Mouse (Mus musculus) induced T-regulatory cell, adult 2 months (primary cell): Measurements from ENCODE around the gene Golga5.
A peak's percentile ranks its signal among the peaks of the same experiment; 100 is the strongest.
"Not testable (repeated sequence)": the region's sequence is repeated elsewhere in the genome, so short reads cannot be mapped to it uniquely, and the experiment has no call there.

ENCODE experiments used
- DNase-seq: peaks from one replicate; pipeline ENCODE4 v3.0.0-alpha.2; 2012; ENCODE audit warnings: low read depth

Gene Golga5

DNA sequence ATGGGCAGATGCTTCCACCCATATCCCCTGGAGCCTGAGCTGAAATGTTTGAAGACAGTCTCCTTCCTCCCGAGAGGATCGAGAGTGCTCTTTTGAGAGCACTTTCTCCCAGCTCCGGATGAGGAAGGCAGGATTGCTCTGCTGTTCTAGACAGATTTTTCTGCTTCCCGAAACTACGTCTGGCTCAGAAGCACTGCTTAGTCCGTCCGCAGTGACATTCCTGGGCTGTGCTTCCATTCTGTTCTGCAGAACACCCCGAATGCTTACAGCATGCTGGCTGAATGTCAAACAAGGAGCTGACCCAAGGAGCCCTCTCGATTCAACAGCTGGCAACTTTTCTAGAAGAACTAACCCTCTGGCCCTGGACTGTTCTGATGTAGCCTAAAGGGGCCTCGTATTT, 18.5 kb upstream of the Golga5 start:
- no peak for DNase-seq

DNA sequence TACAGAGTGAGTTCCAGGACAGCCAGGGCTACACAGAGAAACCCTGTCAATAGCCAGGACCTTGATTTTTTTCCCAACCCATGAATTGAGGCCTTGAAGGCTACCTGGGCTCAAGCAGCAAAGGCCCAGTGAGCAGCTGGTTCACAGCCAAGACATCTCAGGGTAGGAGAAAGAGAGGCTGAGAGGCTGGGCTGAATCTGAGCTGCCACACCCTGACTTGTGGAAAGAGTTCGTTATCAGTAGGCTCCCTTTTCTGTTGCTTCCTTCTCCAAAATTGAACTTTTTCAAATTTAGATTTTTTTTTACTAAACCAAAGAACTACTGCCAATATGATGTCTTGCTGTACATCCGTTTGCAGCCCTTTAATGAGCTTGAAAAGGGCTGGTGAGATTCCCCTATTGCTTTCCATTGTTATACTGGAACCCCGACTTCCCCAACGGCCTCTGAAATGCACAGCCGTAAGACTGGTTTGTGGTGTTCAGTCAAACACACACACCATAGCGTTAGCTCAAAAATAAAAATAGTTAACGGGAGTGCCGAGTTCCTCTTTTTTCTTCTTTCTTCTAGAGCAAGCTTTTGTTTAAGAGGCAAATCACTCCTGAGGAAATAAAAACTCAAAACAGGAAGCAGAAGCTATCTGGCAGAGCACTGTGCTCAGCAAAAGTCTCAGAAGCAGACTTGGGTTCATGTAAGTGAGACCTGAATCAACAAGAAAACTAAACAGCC, 17.6 kb upstream of the Golga5 start:
- DNase-seq = peak; percentile 68

DNA sequence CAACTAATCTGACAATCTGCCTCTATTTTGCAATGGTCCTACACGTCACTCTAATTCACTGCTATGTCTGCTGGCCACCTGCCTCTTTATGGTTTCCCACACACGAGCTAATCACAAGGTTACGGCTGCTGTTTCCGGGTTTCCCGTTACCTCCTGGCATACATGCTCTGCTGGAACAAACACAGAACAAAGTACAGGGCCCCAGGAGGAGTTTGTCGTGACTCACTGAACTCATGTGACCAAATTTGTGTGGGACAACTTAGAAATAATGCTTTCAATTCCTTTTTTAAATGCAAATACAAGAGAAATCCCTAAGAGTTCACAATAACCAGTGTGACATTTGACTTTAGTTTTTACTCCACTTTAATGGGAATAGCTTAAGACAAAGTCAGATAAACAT, 15.4 kb upstream of the Golga5 start:
- no peak for DNase-seq

DNA sequence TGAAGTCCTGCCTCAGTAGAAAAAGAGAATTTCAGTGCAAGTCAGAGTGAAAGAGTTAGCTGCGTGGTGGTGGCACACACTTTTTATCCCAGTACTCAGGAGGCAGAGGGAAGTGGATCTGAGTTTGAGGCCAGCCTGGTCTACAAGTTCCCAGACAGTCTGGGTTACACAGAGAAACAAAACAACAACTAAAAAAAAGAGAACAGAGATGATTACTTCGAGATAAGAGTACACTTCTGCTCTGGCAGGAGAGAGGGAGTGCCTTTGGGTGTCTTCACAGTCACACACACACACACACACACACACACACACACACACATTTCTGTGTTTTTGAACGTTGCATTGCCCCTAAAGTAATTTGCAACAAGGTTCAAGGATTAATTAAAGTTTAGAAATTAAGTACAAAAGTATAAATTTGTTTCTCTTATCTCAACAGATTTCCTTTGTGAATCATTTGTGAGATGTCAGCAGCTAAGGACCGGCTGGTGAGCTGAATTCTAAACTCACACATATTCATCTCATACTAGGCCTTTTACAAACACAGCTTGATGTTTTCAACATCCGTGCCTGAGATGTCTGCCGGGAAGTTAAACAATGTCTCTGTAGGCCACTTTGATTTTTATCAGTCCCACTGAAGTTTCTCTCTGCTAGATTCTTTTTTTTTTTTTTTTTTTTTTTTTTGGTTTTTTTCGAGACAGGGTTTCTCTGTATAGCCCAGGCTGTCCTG, 12.3 kb upstream of the Golga5 start:
- peak; percentile 75 for DNase-seq

DNA sequence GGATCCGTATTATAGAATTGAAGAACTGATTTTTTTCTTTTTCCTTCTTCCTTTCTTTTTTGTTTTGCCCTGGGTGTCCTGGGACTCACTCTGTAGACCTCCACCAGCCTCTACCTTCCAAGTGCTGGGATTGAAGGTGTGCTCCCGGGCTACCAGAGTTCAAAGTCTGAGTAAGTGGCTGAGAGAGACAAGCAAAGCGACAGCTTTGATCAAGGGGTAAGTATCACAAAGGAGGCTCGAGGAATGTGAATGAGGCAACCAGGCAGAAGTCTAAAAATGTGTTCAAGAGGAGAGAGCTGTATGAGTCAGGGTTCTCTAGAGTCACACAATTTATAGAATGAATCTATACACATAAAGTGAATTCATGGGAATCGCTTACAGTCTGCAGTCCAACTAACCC, 8.9 kb upstream of the Golga5 start:
- DNase-seq = no peak

DNA sequence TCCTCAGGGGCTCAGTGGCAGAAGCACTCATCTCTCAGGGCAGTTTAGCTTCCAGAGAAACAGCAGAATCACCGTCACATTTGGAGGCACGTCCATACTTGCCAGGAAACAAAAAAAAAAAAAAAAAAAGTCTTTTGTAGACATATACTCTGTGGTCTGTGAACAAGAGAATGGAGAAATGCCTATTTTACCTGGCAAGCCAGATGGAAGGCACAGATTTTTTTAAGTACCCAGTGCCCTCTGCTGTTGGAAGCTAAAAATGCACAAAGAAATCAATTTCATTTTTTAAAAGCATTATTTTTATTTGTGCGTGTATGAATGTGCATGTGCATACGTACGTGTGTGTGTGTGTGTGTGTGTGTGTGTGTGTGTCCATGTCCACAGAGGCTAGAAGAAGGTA, 7.8 kb upstream of the Golga5 start:
- DNase-seq = peak; percentile 77

DNA sequence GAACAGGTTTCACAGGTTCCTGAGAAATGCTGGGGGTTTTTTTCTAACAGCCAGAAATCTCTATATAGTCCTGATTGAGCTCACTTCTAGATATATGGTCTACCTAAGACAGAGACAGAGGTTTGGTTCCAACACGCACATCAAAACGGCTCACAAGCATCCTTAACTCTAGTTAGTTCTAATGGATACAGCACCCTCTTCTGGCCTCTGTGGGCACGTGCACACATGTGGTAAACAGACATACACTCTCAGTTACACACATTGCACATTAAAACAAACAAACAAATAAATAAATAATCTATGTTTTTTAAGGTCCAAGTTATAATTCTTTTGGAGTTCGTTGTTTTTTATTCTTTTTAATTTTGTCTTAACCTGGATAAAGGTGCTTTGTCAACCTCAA, 4.3 kb upstream of the Golga5 start:
- DNase-seq = peak; percentile 51

DNA sequence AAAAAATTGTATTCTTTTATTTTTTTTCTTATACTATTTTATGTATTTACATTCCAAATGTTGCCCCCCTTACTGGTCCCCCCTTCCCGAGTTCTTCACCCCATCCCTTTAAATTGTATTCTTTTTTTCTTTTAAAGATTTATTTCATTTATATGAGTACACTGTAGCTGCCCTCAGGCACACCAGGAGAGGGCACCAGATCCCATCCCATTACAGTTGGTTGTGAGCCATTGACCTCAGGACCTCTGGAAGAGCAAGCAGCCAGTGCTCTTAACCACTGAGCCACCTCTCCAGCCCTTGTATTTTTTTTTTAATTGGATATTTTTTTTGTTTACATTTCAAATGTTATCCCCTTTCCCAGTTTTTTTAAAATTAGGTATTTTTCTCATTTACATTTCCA, 799 bp upstream of the Golga5 start:
- no peak for DNase-seq

DNA sequence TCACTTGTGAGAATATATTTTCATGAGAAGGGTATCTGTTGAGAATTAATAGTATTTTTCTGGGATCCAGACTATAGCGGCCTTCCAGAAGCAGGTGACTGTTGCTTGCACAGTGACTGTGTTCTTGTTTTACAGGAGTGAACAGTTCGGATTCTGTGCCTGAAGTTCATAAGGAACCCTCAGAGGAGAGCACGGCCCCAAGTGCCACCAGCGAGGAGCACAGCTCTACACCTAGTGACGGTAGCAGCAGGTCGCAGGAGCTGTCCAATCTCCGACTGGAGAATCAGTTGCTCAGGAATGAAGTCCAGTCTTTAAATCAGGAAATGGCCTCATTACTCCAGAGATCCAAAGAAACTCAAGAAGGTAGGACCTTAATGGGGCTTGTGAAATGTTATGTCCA, 5.5 kb downstream of the Golga5 start:
- no peak for DNase-seq

DNA sequence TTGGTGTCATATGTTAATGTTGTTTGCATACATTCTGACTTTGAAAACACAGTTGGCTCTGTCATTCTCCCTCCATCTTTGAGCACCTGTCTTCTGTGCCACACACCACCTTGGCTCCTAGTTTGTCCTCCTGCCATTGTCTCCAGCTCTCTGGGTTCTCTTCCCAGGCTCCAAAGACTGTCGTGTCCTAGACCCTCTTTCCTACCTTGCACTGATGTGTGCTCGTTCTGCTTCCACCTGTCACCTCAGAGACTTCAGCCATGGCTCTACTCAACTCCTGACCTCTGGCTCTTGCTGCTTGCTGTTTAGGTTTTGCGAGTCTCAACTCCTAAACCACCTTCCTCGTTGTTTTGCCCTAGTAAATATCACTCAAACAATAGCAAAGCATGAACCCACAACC, 11.5 kb downstream of the Golga5 start:
- DNase-seq = no peak

DNA sequence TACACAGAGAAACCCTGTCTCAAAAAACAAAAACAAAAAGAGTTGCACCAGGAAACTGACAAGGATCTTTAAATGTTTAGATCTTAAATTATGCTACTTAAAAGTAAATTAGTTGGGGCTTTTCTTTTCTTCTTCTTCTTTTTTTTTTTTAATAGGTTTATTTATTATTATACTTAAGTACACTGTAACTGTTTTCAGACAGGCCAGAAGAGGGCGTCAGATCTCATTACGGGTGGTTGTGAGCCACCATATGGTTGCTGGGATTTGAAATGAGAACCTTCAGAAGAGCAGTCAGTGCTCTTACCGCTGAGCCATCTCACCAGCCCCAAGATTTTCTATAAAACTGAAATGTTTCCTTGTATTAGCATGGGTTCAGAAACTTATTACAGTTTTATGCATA, 16.0 kb downstream of the Golga5 start:
- no peak for DNase-seq

DNA sequence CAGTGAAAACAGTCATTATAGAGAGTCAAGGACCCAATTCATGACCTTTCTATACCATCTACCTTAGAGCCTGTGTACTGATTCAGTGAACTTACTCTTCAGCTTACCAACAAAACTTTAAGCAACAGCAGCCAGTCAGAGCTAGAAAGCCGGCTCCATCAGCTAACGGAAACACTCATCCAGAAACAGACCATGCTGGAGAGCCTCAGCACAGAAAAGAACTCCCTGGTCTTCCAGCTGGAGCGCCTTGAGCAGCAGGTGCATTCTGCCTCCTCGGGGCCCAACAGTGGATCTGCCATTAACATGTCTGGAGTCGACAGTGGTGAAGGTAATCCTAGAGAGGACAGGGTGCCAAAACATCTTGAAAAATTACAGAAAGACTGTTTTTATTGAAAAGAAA, 23.0 kb downstream of the Golga5 start:
- DNase-seq = no peak

DNA sequence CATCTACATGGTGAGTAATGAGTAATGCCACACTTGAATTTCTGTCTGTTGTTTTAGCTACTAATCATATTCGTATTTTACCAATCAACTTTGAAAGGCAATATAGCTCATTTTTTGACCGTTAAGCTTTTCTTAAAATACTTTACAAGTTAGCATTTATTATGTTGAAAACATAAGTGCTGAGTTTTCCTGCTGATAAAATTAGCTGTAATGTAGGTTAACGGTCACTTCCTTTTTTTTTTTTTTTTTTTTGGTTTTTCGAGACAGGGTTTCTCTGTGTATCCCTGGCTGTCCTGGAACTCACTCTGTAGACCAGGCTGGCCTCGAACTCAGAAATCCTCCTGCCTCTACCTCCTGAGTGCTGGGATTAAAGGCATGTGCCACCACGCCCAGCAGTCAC, 26.8 kb downstream of the Golga5 start:
- DNase-seq = not testable (repeated sequence)

DNA sequence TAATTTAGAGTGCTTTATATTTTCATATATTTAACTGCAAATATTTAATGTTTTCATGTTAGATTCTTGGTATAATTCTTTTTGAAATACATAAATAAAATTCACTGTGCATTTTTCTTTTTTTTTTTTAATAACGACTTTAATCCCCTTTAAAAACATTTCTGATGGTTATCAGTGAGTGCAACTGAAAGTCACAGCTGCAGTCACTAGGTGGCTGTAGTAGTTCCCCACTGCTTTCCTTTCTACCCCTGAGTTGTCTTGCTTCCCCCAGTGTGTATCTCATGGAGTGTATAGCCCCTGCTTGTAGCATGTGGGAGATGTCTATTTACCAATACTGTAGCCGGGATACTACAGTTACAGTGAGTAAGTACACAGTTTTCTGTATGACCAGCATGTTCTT, 29.0 kb downstream of the Golga5 start:
- no peak for DNase-seq

DNA sequence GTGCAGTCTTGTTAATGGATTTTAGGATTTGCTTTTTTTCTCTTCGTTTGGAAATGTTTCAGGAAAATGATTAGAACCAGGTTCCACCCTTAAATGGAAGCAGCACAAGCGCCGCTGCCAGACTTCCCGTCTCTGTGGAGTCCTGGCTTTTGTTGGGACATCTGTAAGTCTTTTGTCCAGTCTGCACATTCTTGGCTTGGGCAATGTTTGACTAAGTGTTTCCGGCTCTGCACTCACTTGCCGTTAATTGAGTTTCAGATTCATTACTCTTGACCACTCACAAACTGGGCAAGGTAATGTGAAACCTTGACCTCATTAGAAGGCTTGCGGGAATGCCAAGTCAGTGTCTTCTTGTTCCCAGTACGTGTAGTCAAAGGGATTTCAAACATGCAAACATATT, 29.8 kb downstream of the Golga5 start:
- no peak for DNase-seq

DNA sequence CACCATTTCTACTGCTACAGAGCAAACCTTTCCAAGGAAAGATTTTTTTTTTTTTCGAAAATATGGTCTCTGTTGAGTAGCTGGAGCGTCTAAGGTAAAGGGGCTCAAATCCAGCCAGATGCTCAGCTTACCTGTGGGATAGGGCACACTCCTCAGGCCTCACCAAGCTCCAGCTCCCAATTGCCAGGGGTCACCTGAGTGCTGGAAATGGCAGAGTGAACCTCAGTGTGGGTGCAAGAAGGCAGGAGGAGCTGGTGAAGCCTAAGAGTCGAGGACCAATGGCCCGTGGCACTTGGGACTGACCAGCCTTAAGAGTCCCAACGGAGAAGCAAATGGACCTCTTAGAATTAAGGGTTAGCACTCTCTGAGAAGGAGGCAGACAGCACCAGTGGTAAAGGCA, 30.3 kb downstream of the Golga5 start:
- no peak for DNase-seq

DNA sequence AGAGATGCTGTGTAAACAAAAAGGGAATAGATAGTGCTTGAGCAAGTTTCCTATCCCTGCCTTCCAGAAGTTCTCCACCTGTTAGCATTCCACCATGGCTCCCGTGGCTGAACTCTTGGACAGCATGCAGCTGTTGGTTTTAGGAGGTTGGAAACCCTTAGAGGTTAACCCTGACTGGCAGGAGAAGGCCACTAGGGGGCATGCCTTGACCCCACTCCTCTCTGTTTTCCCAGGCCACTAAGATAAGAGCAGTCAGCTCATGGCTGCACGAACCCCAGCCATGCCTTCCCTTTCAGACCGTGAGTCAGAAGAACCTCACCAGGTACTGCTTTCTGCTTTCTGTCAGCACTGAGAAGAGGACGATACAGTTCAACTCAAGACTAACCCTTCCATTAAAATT, 30.8 kb downstream of the Golga5 start:
- peak; percentile 28 for DNase-seq

DNA sequence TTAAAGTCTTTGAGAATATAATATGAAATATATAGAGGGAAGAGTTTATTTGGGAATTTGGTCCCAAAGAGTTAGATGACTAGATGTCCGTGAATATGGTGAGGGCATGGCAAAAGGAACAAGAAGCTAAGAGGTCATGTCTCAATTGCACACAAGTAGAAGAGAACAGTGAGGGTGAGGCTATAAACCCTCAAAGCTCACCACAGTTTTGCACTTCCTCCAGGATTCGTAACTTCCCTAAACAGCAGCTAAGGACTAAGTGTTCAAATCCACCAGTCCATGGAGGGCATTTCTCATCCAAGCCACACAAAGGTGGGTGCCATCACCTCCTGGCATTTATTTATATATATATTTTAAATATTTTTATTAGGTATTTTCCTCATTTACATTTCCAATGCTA, 32.1 kb downstream of the Golga5 start:
- DNase-seq = no peak

DNA sequence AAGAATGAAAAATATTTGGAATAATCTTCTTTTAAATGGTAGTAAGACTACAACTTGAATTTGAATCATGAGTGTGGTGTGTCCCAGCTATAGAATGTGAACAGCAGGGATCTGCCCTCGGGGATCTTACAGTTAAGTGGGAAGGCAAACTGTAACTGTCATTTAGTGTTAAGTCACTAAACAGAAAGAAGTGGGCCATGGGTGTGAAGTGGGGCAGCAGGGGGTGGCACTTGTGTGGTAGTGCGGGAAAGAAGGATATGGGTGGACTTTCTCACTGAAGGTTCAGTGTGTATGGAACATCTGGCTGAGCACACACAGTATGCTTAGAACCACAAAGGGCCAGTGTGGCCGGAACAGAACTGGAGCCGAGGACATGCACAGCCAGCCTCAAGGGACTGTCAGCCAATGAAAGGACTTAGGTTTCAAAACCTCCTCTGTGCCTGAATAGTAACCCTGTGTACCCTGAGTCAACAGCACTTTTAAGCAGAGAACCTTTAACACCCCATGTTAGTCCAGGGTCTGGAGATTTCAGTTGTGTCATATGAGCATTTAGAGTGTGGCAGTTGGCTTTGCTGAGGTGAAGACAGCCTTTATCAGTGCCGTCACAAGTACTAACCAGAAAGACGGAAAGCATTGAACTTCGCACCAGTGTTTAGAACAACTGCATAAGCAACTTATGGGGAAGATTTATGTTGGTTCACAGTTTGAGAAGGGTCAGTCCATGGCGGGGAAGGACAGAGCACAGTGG, 33.1 kb downstream of the Golga5 start:
- no peak for DNase-seq

DNA sequence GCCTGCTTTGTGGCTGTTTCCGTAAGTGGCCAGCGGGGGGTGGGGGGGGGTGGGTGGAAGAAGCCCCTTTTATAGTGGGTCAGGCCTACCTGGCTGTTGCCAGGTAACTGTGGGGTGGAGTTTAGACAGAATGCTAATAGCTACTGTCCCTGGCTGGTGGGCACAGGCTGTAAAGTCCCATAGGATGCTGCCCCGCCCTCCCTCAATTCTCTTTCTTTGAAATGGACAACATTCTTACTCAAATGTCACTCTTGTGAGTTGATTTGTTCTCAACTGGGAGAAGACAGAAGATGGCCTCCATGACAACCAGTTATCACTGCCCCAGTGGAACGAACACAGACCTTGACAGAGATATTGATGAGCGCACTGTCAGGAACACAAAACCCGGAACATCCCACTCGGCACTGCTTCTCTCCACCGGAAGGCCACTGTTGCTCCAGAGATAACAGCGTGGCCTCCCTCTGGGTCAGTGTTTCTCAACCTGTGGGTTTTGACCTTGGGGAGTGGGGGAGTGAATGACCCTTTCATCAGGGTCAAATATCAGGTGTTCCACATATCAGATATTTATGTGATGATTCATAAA, 36.3 kb downstream of the Golga5 start:
- DNase-seq = no peak

DNA sequence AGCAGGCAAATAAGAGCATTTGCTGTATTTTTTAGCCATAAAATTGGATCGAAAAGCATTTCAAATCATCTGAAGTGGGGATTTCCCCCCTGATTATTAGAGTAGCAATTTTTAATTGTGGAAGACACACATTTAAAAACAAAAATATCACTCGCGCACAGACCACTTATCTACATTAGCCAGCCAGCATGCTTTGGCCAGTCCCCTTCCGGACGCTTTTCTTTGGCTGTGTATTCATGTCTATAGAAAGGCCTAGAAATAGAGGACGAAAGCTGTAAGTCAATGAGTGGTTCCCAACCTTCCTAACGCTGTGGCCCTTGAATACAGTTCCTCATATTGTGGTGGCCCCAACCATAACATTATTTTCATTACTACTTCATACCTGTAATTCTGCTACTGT, 37.0 kb downstream of the Golga5 start:
- DNase-seq = no peak

DNA sequence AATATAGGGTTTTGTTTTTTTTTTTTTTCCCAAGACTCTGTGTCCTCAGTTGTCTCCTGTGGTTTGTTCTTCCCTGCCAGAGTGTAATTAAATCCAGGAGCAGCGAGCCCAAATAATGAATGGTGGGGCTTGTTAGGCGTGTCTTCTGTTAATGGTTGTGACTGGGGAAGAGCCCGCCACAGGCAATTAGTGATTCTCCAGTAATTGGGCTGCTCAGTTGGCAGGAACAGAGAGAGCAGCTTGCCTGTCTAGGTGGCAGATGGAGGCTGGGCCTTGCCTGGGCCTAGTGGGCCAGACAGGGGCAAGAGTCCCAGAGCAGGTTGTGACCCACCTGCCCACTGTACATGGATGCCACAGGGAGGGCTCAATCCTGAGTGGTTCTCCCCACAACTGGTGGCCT, 42.4 kb downstream of the Golga5 start:
- DNase-seq = no peak

DNA sequence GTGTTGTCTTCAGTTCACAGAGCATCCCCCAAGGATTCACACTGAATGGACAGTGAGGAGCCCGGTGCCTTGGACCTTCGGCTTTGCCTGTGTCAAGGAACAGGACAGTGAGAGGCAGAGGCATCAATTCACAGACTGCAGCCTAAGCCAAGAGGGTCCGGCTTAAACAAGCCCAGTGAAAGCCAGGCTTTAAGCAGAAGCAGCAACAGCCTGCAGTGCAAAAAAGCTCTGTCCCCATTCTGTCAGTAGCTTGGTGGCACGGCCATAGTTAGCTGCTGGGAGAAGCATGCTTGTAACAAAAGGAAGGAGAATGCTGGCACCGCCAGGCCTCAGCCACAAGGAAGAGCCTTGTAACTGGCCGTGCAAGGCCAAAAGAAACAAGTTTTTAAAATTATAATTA, 45.2 kb downstream of the Golga5 start:
- no peak for DNase-seq
